Mouse (Mus musculus): ENCODE data around the gene 4932415D10Rik. TPM values are rescaled to one million over a fixed set of nuclear protein-coding genes. Genes with fewer than 3 reads are reported as not detected.

Gene 4932415D10Rik
- total RNA-seq (2023) = not detected

GRCm38 (mm10) chr10:82316482-82316881, at the start of gene 4932415D10Rik:
4932415D10Rik (minus strand) TSS chr10:82316582.

GRCm38 (mm10) chr10:82354083-82355010, 38.0 kb upstream of the 4932415D10Rik start, which contains the start of gene Gm4924:
Gm4924 (plus strand) TSS chr10:82354255.

GRCm38 (mm10) chr10:82240742-82241400, 75.5 kb downstream of the 4932415D10Rik start, which contains the start of gene Zfp938:
Zfp938 (minus strand) TSS chr10:82241280.

Other genes starting within 250 kb of the 4932415D10Rik start
- gene BC024063, start 233.2 kb downstream of the 4932415D10Rik start, total RNA-seq (2023) = 1 to 10 TPM; 1.1 to 1.5 TPM
- gene AU041133, start 188.6 kb downstream of the 4932415D10Rik start, total RNA-seq (2023) = 1 to 10 TPM; 1.7 to 1.9 TPM
- 1 to 10 TPM in 1 of 2 experiments, under 1 TPM in 1; 0.72 to 1.2 TPM for gene Zfp938, start 75.3 kb downstream of the 4932415D10Rik start, total RNA-seq (2023)
- gene Gm4924, start 37.7 kb upstream of the 4932415D10Rik start, total RNA-seq (2023) = 1 to 10 TPM in 1 of 2 experiments, under 1 TPM in 1; 0.77 to 1.5 TPM
- not detected for gene Gm1553, start 176.0 kb upstream of the 4932415D10Rik start, total RNA-seq (2023)

All from neutrophil, adult 83 days (primary cell).